Mouse (Mus musculus): ENCODE results near the gene Efcab11. TPM values are rescaled to one million over a fixed set of nuclear protein-coding genes. Genes with fewer than 3 reads are reported as not detected.

The Efcab11 gene
- polyA plus RNA-seq, 1 experiment from 2014 or later = 8.8 TPM

- no peak overlapping the region for H3K4me3 ChIP-seq (ENCODE audit: low read length)
- no peak overlapping the region for H3K27ac ChIP-seq (ENCODE audit: low read length)
- H3K9me3 ChIP-seq (replicated peaks; ENCODE audit: control insufficient read depth, low read length) = no peaks in the 10 kb centered on the region
- H3K4me2 ChIP-seq (ENCODE audit: low read depth, low read length) = no peak overlapping the region
- no peaks in the 10 kb centered on the region for H3K27me3 ChIP-seq (ENCODE audit: control insufficient read depth, insufficient read depth, low read length)
- H3K9ac ChIP-seq (ENCODE audit: low read length) = no peak overlapping the region
- H3K4me1 ChIP-seq (ENCODE audit: control insufficient read depth, insufficient read depth, low read length) = no peaks in the 10 kb centered on the region
- no peaks in the 10 kb centered on the region for H3K36me3 ChIP-seq (ENCODE audit: control insufficient read depth, insufficient read depth)
- WGBS = 89% methylated on average over 9 of the region's 9 CpGs
- no peak for ATAC-seq (replicated peaks; ENCODE audit: extremely low read depth, insufficient read depth, low FRiP score)
These were observed 128.0 kb downstream of the Efcab11 start for GRCm38 (mm10) chr12:99756213-99756612.

GRCm38 (mm10) chr12:99752986-99753385 lies 131.3 kb downstream of the Efcab11 start:
- H3K4me2 ChIP-seq (ENCODE audit: low read depth, low read length) = no peak overlapping the region
- WGBS = 54% methylated on average over 11 of the region's 11 CpGs
- H3K27ac ChIP-seq (ENCODE audit: low read length) = no peak overlapping the region
- H3K9me3 ChIP-seq (replicated peaks; ENCODE audit: control insufficient read depth, low read length) = no peaks in the 10 kb centered on the region
- H3K36me3 ChIP-seq (ENCODE audit: control insufficient read depth, insufficient read depth) = no peaks in the 10 kb centered on the region
- ATAC-seq (replicated peaks; ENCODE audit: extremely low read depth, insufficient read depth, low FRiP score) = no peak
- H3K9ac ChIP-seq (ENCODE audit: low read length) = no peak overlapping the region
- H3K4me3 ChIP-seq (ENCODE audit: low read length) = no peak overlapping the region
- H3K4me1 ChIP-seq (ENCODE audit: control insufficient read depth, insufficient read depth, low read length) = no peaks in the 10 kb centered on the region
- no peaks in the 10 kb centered on the region for H3K27me3 ChIP-seq (ENCODE audit: control insufficient read depth, insufficient read depth, low read length)

- WGBS = 49% methylated on average over 3 of the region's 3 CpGs
These were observed 134.8 kb downstream of the Efcab11 start for GRCm38 (mm10) chr12:99749391-99749790.

GRCm38 (mm10) chr12:99741631-99742030 lies 142.6 kb downstream of the Efcab11 start:
- no peaks in the 10 kb centered on the region; the same call in 1 of the 2 replicates for H3K9me3 ChIP-seq (replicated peaks; ENCODE audit: control insufficient read depth, low read length)
- no peaks in the 10 kb centered on the region for H3K27me3 ChIP-seq (ENCODE audit: control insufficient read depth, insufficient read depth, low read length)
- no peak overlapping the region for H3K4me2 ChIP-seq (ENCODE audit: low read depth, low read length)
- no peak for ATAC-seq (replicated peaks; ENCODE audit: extremely low read depth, insufficient read depth, low FRiP score)
- 67% methylated on average over 8 of the region's 8 CpGs for WGBS
- no peaks in the 10 kb centered on the region for H3K36me3 ChIP-seq (ENCODE audit: control insufficient read depth, insufficient read depth)
- H3K4me1 ChIP-seq (ENCODE audit: control insufficient read depth, insufficient read depth, low read length) = peaks cover 3% of the 10 kb centered on the region; the same call in 1 of the 2 replicates
- H3K4me3 ChIP-seq (ENCODE audit: low read length) = no peak overlapping the region
- H3K27ac ChIP-seq (ENCODE audit: low read length) = no peak overlapping the region
- H3K9ac ChIP-seq (ENCODE audit: low read length) = no peak overlapping the region

More at GRCm38 (mm10) chr12:99749391-99749790, 134.8 kb downstream of the Efcab11 start:
- ATAC-seq (replicated peaks; ENCODE audit: extremely low read depth, insufficient read depth, low FRiP score) = no peak
- Histone ChIP-seq H3K27ac (ENCODE audit: low read length) (no peak overlapping the region), H3K4me3 (ENCODE audit: low read length) (no peak overlapping the region), H3K36me3 (ENCODE audit: control insufficient read depth, insufficient read depth) (no peaks in the 10 kb centered on the region), H3K27me3 (ENCODE audit: control insufficient read depth, insufficient read depth, low read length) (no peaks in the 10 kb centered on the region), H3K4me1 (ENCODE audit: control insufficient read depth, insufficient read depth, low read length) (no peaks in the 10 kb centered on the region), H3K4me2 (ENCODE audit: low read depth, low read length) (no peak overlapping the region), H3K9ac (ENCODE audit: low read length) (no peak overlapping the region), H3K9me3 (replicated peaks; ENCODE audit: control insufficient read depth, low read length) (no peaks in the 10 kb centered on the region)

- Histone ChIP-seq H3K4me2 (ENCODE audit: low read depth, low read length) (no peak overlapping the region), H3K27ac (ENCODE audit: low read length) (no peak overlapping the region), H3K4me3 (ENCODE audit: low read length) (no peak overlapping the region), H3K9me3 (replicated peaks; ENCODE audit: control insufficient read depth, low read length) (no peaks in the 10 kb centered on the region; the same call in 1 of the 2 replicates), H3K4me1 (ENCODE audit: control insufficient read depth, insufficient read depth, low read length) (peaks cover 3% of the 10 kb centered on the region; the same call in 1 of the 2 replicates), H3K27me3 (ENCODE audit: control insufficient read depth, insufficient read depth, low read length) (no peaks in the 10 kb centered on the region), H3K36me3 (ENCODE audit: control insufficient read depth, insufficient read depth) (no peaks in the 10 kb centered on the region), H3K9ac (ENCODE audit: low read length) (no peak overlapping the region)
- WGBS = 62% methylated on average over 5 of the region's 5 CpGs
- ATAC-seq (replicated peaks; ENCODE audit: extremely low read depth, insufficient read depth, low FRiP score) = no peak
These were observed 145.0 kb downstream of the Efcab11 start for GRCm38 (mm10) chr12:99739211-99739610.

- no peak overlapping the region for H3K4me2 ChIP-seq (ENCODE audit: low read depth, low read length)
- no peak for ATAC-seq (replicated peaks; ENCODE audit: extremely low read depth, insufficient read depth, low FRiP score)
- no peaks in the 10 kb centered on the region for H3K27me3 ChIP-seq (ENCODE audit: control insufficient read depth, insufficient read depth, low read length)
- H3K27ac ChIP-seq (ENCODE audit: low read length) = no peak overlapping the region
- no peaks in the 10 kb centered on the region; the same call in 1 of the 2 replicates for H3K9me3 ChIP-seq (replicated peaks; ENCODE audit: control insufficient read depth, low read length)
- H3K4me3 ChIP-seq (ENCODE audit: low read length) = no peak overlapping the region
- H3K9ac ChIP-seq (ENCODE audit: low read length) = no peak overlapping the region
- H3K36me3 ChIP-seq (ENCODE audit: control insufficient read depth, insufficient read depth) = no peaks in the 10 kb centered on the region
- WGBS = 64% methylated on average over 6 of the region's 6 CpGs
- peaks cover 3% of the 10 kb centered on the region; the same call in 1 of the 2 replicates for H3K4me1 ChIP-seq (ENCODE audit: control insufficient read depth, insufficient read depth, low read length)
These were observed 146.0 kb downstream of the Efcab11 start for GRCm38 (mm10) chr12:99738256-99738655.

GRCm38 (mm10) chr12:99736971-99737370 lies 147.3 kb downstream of the Efcab11 start:
- 61% methylated on average over 3 of the region's 3 CpGs for WGBS

GRCm38 (mm10) chr12:99735172-99735571 lies 149.1 kb downstream of the Efcab11 start:
- ATAC-seq (replicated peaks; ENCODE audit: extremely low read depth, insufficient read depth, low FRiP score) = no peak
- H3K9me3 ChIP-seq (replicated peaks; ENCODE audit: control insufficient read depth, low read length) = no peaks in the 10 kb centered on the region
- 83% methylated on average over 10 of the region's 10 CpGs for WGBS

More at GRCm38 (mm10) chr12:99736971-99737370, 147.3 kb downstream of the Efcab11 start:
- no peak overlapping the region for H3K4me2 ChIP-seq (ENCODE audit: low read depth, low read length)
- no peak overlapping the region for H3K4me3 ChIP-seq (ENCODE audit: low read length)
- H3K27ac ChIP-seq (ENCODE audit: low read length) = no peak overlapping the region
- H3K9me3 ChIP-seq (replicated peaks; ENCODE audit: control insufficient read depth, low read length) = no peaks in the 10 kb centered on the region; the same call in 1 of the 2 replicates
- no peak for ATAC-seq (replicated peaks; ENCODE audit: extremely low read depth, insufficient read depth, low FRiP score)
- H3K4me1 ChIP-seq (ENCODE audit: control insufficient read depth, insufficient read depth, low read length) = peaks cover 3% of the 10 kb centered on the region; the same call in 1 of the 2 replicates
- no peak overlapping the region for H3K9ac ChIP-seq (ENCODE audit: low read length)
- no peaks in the 10 kb centered on the region for H3K36me3 ChIP-seq (ENCODE audit: control insufficient read depth, insufficient read depth)
- no peaks in the 10 kb centered on the region for H3K27me3 ChIP-seq (ENCODE audit: control insufficient read depth, insufficient read depth, low read length)

GRCm38 (mm10) chr12:99724206-99724605 lies 160.0 kb downstream of the Efcab11 start:
- H3K4me2 ChIP-seq (ENCODE audit: low read depth, low read length) = no peak overlapping the region
- no peaks in the 10 kb centered on the region for H3K27me3 ChIP-seq (ENCODE audit: control insufficient read depth, insufficient read depth, low read length)
- no peaks in the 10 kb centered on the region for H3K36me3 ChIP-seq (ENCODE audit: control insufficient read depth, insufficient read depth)
- no peak overlapping the region for H3K27ac ChIP-seq (ENCODE audit: low read length)
- no peak overlapping the region for H3K9ac ChIP-seq (ENCODE audit: low read length)
- peaks cover 10% of the 10 kb centered on the region for H3K4me1 ChIP-seq (ENCODE audit: control insufficient read depth, insufficient read depth, low read length)
- H3K9me3 ChIP-seq (replicated peaks; ENCODE audit: control insufficient read depth, low read length) = no peaks in the 10 kb centered on the region
- 94% methylated on average over 12 of the region's 12 CpGs for WGBS
- ATAC-seq (replicated peaks; ENCODE audit: extremely low read depth, insufficient read depth, low FRiP score) = no peak
- H3K4me3 ChIP-seq (ENCODE audit: low read length) = no peak overlapping the region

More at GRCm38 (mm10) chr12:99735172-99735571, 149.1 kb downstream of the Efcab11 start:
- no peaks in the 10 kb centered on the region for H3K36me3 ChIP-seq (ENCODE audit: control insufficient read depth, insufficient read depth)
- H3K27me3 ChIP-seq (ENCODE audit: control insufficient read depth, insufficient read depth, low read length) = no peaks in the 10 kb centered on the region
- H3K27ac ChIP-seq (ENCODE audit: low read length) = no peak overlapping the region
- H3K4me2 ChIP-seq (ENCODE audit: low read depth, low read length) = no peak overlapping the region
- H3K9ac ChIP-seq (ENCODE audit: low read length) = no peak overlapping the region
- peaks cover 3% of the 10 kb centered on the region; the same call in 1 of the 2 replicates for H3K4me1 ChIP-seq (ENCODE audit: control insufficient read depth, insufficient read depth, low read length)
- H3K4me3 ChIP-seq (ENCODE audit: low read length) = no peak overlapping the region
